Mouse (Mus musculus): ENCODE data around the gene Lrrc55. TPM values are rescaled to one million over a fixed set of nuclear protein-coding genes. Genes with fewer than 3 reads are reported as not detected.

The Lrrc55 gene
- total and polyA plus RNA-seq, 3 experiments, result not detected

GRCm38 (mm10) chr2:85172763-85173103, 24.3 kb downstream of the Lrrc55 start:
- no peak for DNase-seq (ENCODE audit: low read depth, low spot score)
- Histone ChIP-seq H3K4me3 (ENCODE audit: control insufficient read depth in 1 of 2, insufficient read depth in 1 of 2, low read depth in 2 of 2, low read length in 2 of 2) (no peak overlapping the region), H3K4me1 (ENCODE audit: control insufficient read depth in 1 of 2, insufficient read depth in 2 of 2, low read length in 2 of 2) (no peaks in the 10 kb centered on the region), H3K27ac (ENCODE audit: control insufficient read depth, low read depth, low read length) (no peak overlapping the region), H3K36me3 (ENCODE audit: control insufficient read depth in 1 of 2, insufficient read depth in 2 of 2, low read length in 2 of 2) (no peaks in the 10 kb centered on the region), H3K9me3 (replicated peaks; ENCODE audit: insufficient read depth, low read length) (no peaks in the 10 kb centered on the region), H3K9ac (ENCODE audit: control insufficient read depth, low read depth, low read length, poor library complexity, severe bottlenecking) (no peak overlapping the region), H3K27me3 (ENCODE audit: control insufficient read depth in 1 of 2, insufficient read depth in 2 of 2, low read length in 2 of 2) (no peaks in the 10 kb centered on the region; a peak in 1 of 4 replicates), H3K79me2 (ENCODE audit: control insufficient read depth, insufficient read depth, low read length, poor library complexity) (no peaks in the 10 kb centered on the region; the same call in 1 of the 2 replicates)
- TF ChIP-seq MEF2A (IDR thresholded peaks at IDR 0.05; ENCODE audit: extremely low read depth, insufficient replicate concordance, low read depth, low read length, poor library complexity, severe bottlenecking) (no peak), MAZ (IDR thresholded peaks at IDR 0.05; ENCODE audit: low read depth, low read length) (no peak), RCOR1 (IDR thresholded peaks at IDR 0.05; ENCODE audit: low read depth, low read length) (no peak), GABPA (IDR thresholded peaks at IDR 0.05; ENCODE audit: low read depth, low read length) (no peak), POLR2AphosphoS2 (IDR thresholded peaks at IDR 0.05; ENCODE audit: low read length) (no peak), GATA1 (IDR thresholded peaks at IDR 0.05; ENCODE audit: low read depth, low read length) (no peak), ZMIZ1 (IDR thresholded peaks at IDR 0.05; ENCODE audit: low read depth, low read length) (no peak), HCFC1 (IDR thresholded peaks at IDR 0.05; ENCODE audit: low read depth, low read length) (no peak), MAFK (IDR thresholded peaks at IDR 0.05; ENCODE audit: borderline replicate concordance, low read depth, low read length) (no peak), POLR2AphosphoS5 (IDR thresholded peaks at IDR 0.05; ENCODE audit: borderline replicate concordance, low read depth, low read length) (no peak)

GRCm38 (mm10) chr2:85172071-85172762, 24.8 kb downstream of the Lrrc55 start:
- TF ChIP-seq MAFK (IDR thresholded peaks at IDR 0.05; ENCODE audit: borderline replicate concordance, low read depth, low read length) (no peak), MYC (IDR thresholded peaks at IDR 0.05; ENCODE audit: low read depth, low read length) (no peak), JUND (IDR thresholded peaks at IDR 0.05; ENCODE audit: low read depth, low read length) (no peak), ETS1 (IDR thresholded peaks at IDR 0.05; ENCODE audit: low read depth, low read length) (no peak)
- H3K27me3 ChIP-seq (ENCODE audit: control insufficient read depth in 1 of 2, insufficient read depth in 2 of 2, low read length in 2 of 2), result no peaks in the 10 kb centered on the region; a peak in 1 of 4 replicates
- no peaks in the 10 kb centered on the region for H3K9me3 ChIP-seq (replicated peaks; ENCODE audit: insufficient read depth, low read length)
- no peak overlapping the region for H3K4me3 ChIP-seq (ENCODE audit: control insufficient read depth in 1 of 2, insufficient read depth in 1 of 2, low read depth in 2 of 2, low read length in 2 of 2)
- DNase-seq (ENCODE audit: low read depth, low spot score), result no peak
- H3K36me3 ChIP-seq (ENCODE audit: control insufficient read depth in 1 of 2, insufficient read depth in 2 of 2, low read length in 2 of 2), result no peaks in the 10 kb centered on the region
- no peak overlapping the region for H3K27ac ChIP-seq (ENCODE audit: control insufficient read depth, low read depth, low read length)
- no peaks in the 10 kb centered on the region; the same call in 1 of the 2 replicates for H3K79me2 ChIP-seq (ENCODE audit: control insufficient read depth, insufficient read depth, low read length, poor library complexity)
- no peaks in the 10 kb centered on the region for H3K4me1 ChIP-seq (ENCODE audit: control insufficient read depth in 1 of 2, insufficient read depth in 2 of 2, low read length in 2 of 2)
- no peak overlapping the region for H3K9ac ChIP-seq (ENCODE audit: control insufficient read depth, low read depth, low read length, poor library complexity, severe bottlenecking)

GRCm38 (mm10) chr2:85168327-85168726, 28.7 kb downstream of the Lrrc55 start:
- no peak overlapping the region for H3K27ac ChIP-seq (ENCODE audit: control insufficient read depth, low read depth, low read length)
- no peaks in the 10 kb centered on the region for H3K79me2 ChIP-seq (ENCODE audit: control insufficient read depth, insufficient read depth, low read length, poor library complexity)
- H3K27me3 ChIP-seq (ENCODE audit: control insufficient read depth in 1 of 2, insufficient read depth in 2 of 2, low read length in 2 of 2), result no peaks in the 10 kb centered on the region; a peak in 1 of 4 replicates
- H3K36me3 ChIP-seq (ENCODE audit: control insufficient read depth in 1 of 2, insufficient read depth in 2 of 2, low read length in 2 of 2), result no peaks in the 10 kb centered on the region
- TF ChIP-seq MAX (IDR thresholded peaks at IDR 0.05; ENCODE audit: low read length) (no peak), ZNF384 (IDR thresholded peaks at IDR 0.05; ENCODE audit: low read depth, low read length) (no peak)
- no peak overlapping the region for H3K9ac ChIP-seq (ENCODE audit: control insufficient read depth, low read depth, low read length, poor library complexity, severe bottlenecking)
- no peak for DNase-seq (ENCODE audit: low read depth, low spot score)
- H3K4me1 ChIP-seq (ENCODE audit: control insufficient read depth in 1 of 2, insufficient read depth in 2 of 2, low read length in 2 of 2), result no peaks in the 10 kb centered on the region
- H3K9me3 ChIP-seq (replicated peaks; ENCODE audit: insufficient read depth, low read length), result no peaks in the 10 kb centered on the region
- no peak overlapping the region for H3K4me3 ChIP-seq (ENCODE audit: control insufficient read depth in 1 of 2, insufficient read depth in 1 of 2, low read depth in 2 of 2, low read length in 2 of 2)
